Mouse (Mus musculus) heart, adult 18-20 months (tissue): ENCODE data around the gene Eif3i. TPM values are rescaled to one million over a fixed set of nuclear protein-coding genes. Genes with fewer than 3 reads are reported as not detected.

ENCODE experiments used
- DNase-seq, 2 experiments: peaks; one replicate each; pipeline ENCODE4 v3.0.0; 2021 to 2022; ENCODE audit warnings: mixed read lengths in 1 of 2
- total RNA-seq, 2 experiments: library from RNA; stranded (reverse); gene quantifications; 2 replicates each; pipeline ENCODE4 v1.2.3; 2021

The Eif3i gene
- total RNA-seq, 2 experiments from 2014 or later = 114 to 126 TPM

- peak in 1 of 2 experiments; percentile 28 for DNase-seq
Observed at GRCm38 (mm10) chr4:129620419-129621282, 20.2 kb upstream of the Eif3i start.

- peak; percentile 97 to 98 for DNase-seq
Observed at GRCm38 (mm10) chr4:129618786-129619691, 18.6 kb upstream of the Eif3i start, which contains the start of gene Iqcc. Iqcc (minus strand) TSS chr4:129619099.

- no peak for DNase-seq
Observed at GRCm38 (mm10) chr4:129618031-129618430, 17.6 kb upstream of the Eif3i start.

GRCm38 (mm10) chr4:129617121-129617641, 16.7 kb upstream of the Eif3i start:
- DNase-seq = no peak

- DNase-seq = no peak
Observed at GRCm38 (mm10) chr4:129616631-129617030, 16.2 kb upstream of the Eif3i start.

GRCm38 (mm10) chr4:129615801-129616290, 15.4 kb upstream of the Eif3i start:
- DNase-seq = no peak

- DNase-seq = peak; percentile 56 to 68
Observed at GRCm38 (mm10) chr4:129614093-129614492, 13.6 kb upstream of the Eif3i start, which contains the start of gene Dcdc2b. Dcdc2b (minus strand) TSS chr4:129614257.

- no peak for DNase-seq
Observed at GRCm38 (mm10) chr4:129610472-129610871, 10.0 kb upstream of the Eif3i start.

- no peak for DNase-seq
Observed at GRCm38 (mm10) chr4:129610026-129610425, 9.6 kb upstream of the Eif3i start.

GRCm38 (mm10) chr4:129609139-129609631, 8.7 kb upstream of the Eif3i start:
- DNase-seq = no peak

- DNase-seq = peak; percentile 87 to 90
Observed at GRCm38 (mm10) chr4:129608426-129609025, 8.1 kb upstream of the Eif3i start.

GRCm38 (mm10) chr4:129588865-129589264, 11.6 kb downstream of the Eif3i start:
- DNase-seq = no peak

- DNase-seq = no peak
Observed at GRCm38 (mm10) chr4:129586943-129587342, 13.5 kb downstream of the Eif3i start.

- DNase-seq = no peak
Observed at GRCm38 (mm10) chr4:129585773-129586172, 14.7 kb downstream of the Eif3i start.

- DNase-seq = peak; percentile 85 to 92
Observed at GRCm38 (mm10) chr4:129584884-129585608, 15.4 kb downstream of the Eif3i start.

- DNase-seq = no peak
Observed at GRCm38 (mm10) chr4:129584370-129584769, 16.1 kb downstream of the Eif3i start.

- no peak for DNase-seq
Observed at GRCm38 (mm10) chr4:129582251-129582650, 18.2 kb downstream of the Eif3i start.

- DNase-seq = no peak
Observed at GRCm38 (mm10) chr4:129580347-129580746, 20.1 kb downstream of the Eif3i start.

GRCm38 (mm10) chr4:129578466-129578865, 22.0 kb downstream of the Eif3i start, which contains the start of gene Fam167b:
Fam167b (minus strand) TSS chr4:129578549.
- peak; percentile 48 to 76 for DNase-seq

GRCm38 (mm10) chr4:129577688-129578087, 22.8 kb downstream of the Eif3i start:
- DNase-seq = no peak
